Mouse (Mus musculus): ENCODE data around the gene Agbl3. TPM values are rescaled to one million over a fixed set of nuclear protein-coding genes. Genes with fewer than 3 reads are reported as not detected.

Gene Agbl3
- total and polyA plus RNA-seq, 2 experiments from 2014 or later: 20.7 to 23.3 TPM

- Histone ChIP-seq H3K27me3 (ENCODE audit: insufficient read depth, low read length) (no peaks in the 10 kb centered on the region), H3K4me2 (ENCODE audit: low read depth, low read length, poor library complexity, severe bottlenecking) (no peak overlapping the region), H3K4me1 (ENCODE audit: insufficient read depth, low read length) (no peaks in the 10 kb centered on the region), H3K9ac (replicated peaks; ENCODE audit: low read length, poor library complexity, severe bottlenecking) (no peak overlapping the region), H3K27ac (ENCODE audit: low read depth, low read length) (no peak overlapping the region), H3K4me3 (ENCODE audit: low read depth, low read length) (no peak overlapping the region), H3K9me3 (ENCODE audit: low read length) (no peaks in the 10 kb centered on the region), H3K36me3 (ENCODE audit: insufficient read depth, low read length) (peaks cover 3% of the 10 kb centered on the region; the same call in 1 of the 2 replicates)
- TF ChIP-seq CTCF (IDR thresholded peaks at IDR 0.05): no peak
- ATAC-seq (ENCODE audit: low FRiP score) (no peak), DNase-seq (ENCODE audit: low spot score) (no peak)
- WGBS: 78% methylated on average over 6 of the region's 6 CpGs
Observed at GRCm38 (mm10) chr6:34747846-34748245, 32.4 kb upstream of the Agbl3 start.

GRCm38 (mm10) chr6:34748566-34748965, 31.7 kb upstream of the Agbl3 start:
- Histone ChIP-seq H3K4me2 (ENCODE audit: low read depth, low read length, poor library complexity, severe bottlenecking) (no peak overlapping the region), H3K27me3 (ENCODE audit: insufficient read depth, low read length) (no peaks in the 10 kb centered on the region), H3K4me1 (ENCODE audit: insufficient read depth, low read length) (no peaks in the 10 kb centered on the region), H3K36me3 (ENCODE audit: insufficient read depth, low read length) (peaks cover 3% of the 10 kb centered on the region; the same call in 1 of the 2 replicates), H3K4me3 (ENCODE audit: low read depth, low read length) (no peak overlapping the region), H3K9me3 (ENCODE audit: low read length) (no peaks in the 10 kb centered on the region), H3K9ac (replicated peaks; ENCODE audit: low read length, poor library complexity, severe bottlenecking) (no peak overlapping the region), H3K27ac (ENCODE audit: low read depth, low read length) (no peak overlapping the region)
- ATAC-seq (ENCODE audit: low FRiP score) (no peak), DNase-seq (ENCODE audit: low spot score) (no peak)
- 92% methylated on average over 11 of the region's 11 CpGs for WGBS
- no peak for TF ChIP-seq CTCF (IDR thresholded peaks at IDR 0.05)

DNA sequence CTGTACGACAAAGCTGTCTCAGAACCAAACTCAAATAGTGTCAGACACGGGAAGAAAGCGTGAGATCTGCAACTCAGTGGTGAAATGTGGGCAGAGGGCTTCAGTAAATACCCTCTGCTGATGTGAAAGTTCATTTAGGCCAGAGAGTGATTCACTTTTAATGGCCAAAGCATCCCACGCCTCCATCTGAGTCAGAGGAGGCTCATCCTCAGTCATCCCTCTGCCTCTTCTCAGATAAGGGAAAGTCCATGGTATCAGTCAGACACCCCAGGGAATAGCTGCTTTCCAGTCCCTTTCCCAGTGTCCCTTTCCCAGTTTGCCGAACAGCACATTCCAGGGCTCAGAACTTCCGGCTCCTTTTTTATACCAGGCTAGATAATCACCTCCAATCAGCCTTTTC, 30.7 kb upstream of the Agbl3 start:
- Histone ChIP-seq H3K27me3 (ENCODE audit: insufficient read depth, low read length) (no peaks in the 10 kb centered on the region), H3K4me2 (ENCODE audit: low read depth, low read length, poor library complexity, severe bottlenecking) (no peak overlapping the region), H3K9me3 (ENCODE audit: low read length) (no peaks in the 10 kb centered on the region), H3K36me3 (ENCODE audit: insufficient read depth, low read length) (peaks cover 3% of the 10 kb centered on the region; the same call in 1 of the 2 replicates), H3K4me3 (ENCODE audit: low read depth, low read length) (no peak overlapping the region), H3K4me1 (ENCODE audit: insufficient read depth, low read length) (no peaks in the 10 kb centered on the region), H3K27ac (ENCODE audit: low read depth, low read length) (no peak overlapping the region), H3K9ac (replicated peaks; ENCODE audit: low read length, poor library complexity, severe bottlenecking) (no peak overlapping the region)
- TF ChIP-seq CTCF (IDR thresholded peaks at IDR 0.05): no peak
- ATAC-seq (ENCODE audit: low FRiP score) (no peak), DNase-seq (ENCODE audit: low spot score) (no peak)
- 91% methylated on average over 6 of the region's 6 CpGs for WGBS

DNA sequence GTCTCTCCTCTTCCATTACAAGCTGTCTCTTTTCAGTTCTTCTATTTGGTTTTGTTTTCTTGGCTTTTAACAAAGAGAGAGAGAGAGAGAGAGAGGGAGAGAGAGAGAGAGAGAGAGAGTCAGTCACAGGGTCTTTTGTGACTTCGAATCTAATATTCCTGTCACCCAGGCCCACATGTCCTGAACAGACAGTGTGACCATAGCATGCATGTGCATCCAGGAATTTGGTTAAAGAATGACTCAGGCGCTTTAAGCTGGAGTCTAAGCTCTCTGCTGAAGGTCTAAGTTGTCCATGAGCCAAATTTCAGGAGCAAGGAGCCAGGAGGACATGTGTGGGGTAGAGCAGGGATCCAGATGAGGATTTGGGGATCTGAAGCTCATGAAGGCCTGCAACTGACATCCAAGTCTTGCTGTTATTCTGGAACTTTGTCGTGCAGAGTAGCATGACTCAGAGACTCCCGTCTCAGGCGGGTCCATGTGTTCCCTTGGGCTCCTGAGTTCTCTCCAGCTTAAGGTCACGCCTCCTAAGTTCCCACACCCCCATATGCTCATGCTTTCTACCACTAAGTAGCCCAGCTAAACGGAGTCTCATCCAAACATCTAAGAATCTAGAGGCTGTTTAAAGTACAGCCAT, 29.6 kb upstream of the Agbl3 start:
- Histone ChIP-seq H3K4me3 (ENCODE audit: low read depth, low read length) (no peak overlapping the region), H3K9ac (replicated peaks; ENCODE audit: low read length, poor library complexity, severe bottlenecking) (no peak overlapping the region), H3K27ac (ENCODE audit: low read depth, low read length) (no peak overlapping the region), H3K36me3 (ENCODE audit: insufficient read depth, low read length) (peaks cover 3% of the 10 kb centered on the region; the same call in 1 of the 2 replicates), H3K9me3 (ENCODE audit: low read length) (no peaks in the 10 kb centered on the region), H3K27me3 (ENCODE audit: insufficient read depth, low read length) (no peaks in the 10 kb centered on the region), H3K4me1 (ENCODE audit: insufficient read depth, low read length) (no peaks in the 10 kb centered on the region), H3K4me2 (ENCODE audit: low read depth, low read length, poor library complexity, severe bottlenecking) (no peak overlapping the region)
- 81% methylated on average over 7 of the region's 7 CpGs for WGBS
- no peak for ATAC-seq (ENCODE audit: low FRiP score)
- DNase-seq (ENCODE audit: low spot score): no peak
- TF ChIP-seq CTCF (IDR thresholded peaks at IDR 0.05): no peak

GRCm38 (mm10) chr6:34751625-34752024, 28.6 kb upstream of the Agbl3 start:
- Histone ChIP-seq H3K36me3 (ENCODE audit: insufficient read depth, low read length) (peaks cover 3% of the 10 kb centered on the region; the same call in 1 of the 2 replicates), H3K4me2 (ENCODE audit: low read depth, low read length, poor library complexity, severe bottlenecking) (no peak overlapping the region), H3K4me3 (ENCODE audit: low read depth, low read length) (no peak overlapping the region), H3K9ac (replicated peaks; ENCODE audit: low read length, poor library complexity, severe bottlenecking) (no peak overlapping the region), H3K27me3 (ENCODE audit: insufficient read depth, low read length) (no peaks in the 10 kb centered on the region), H3K27ac (ENCODE audit: low read depth, low read length) (no peak overlapping the region), H3K4me1 (ENCODE audit: insufficient read depth, low read length) (no peaks in the 10 kb centered on the region), H3K9me3 (ENCODE audit: low read length) (no peaks in the 10 kb centered on the region)
- DNase-seq (ENCODE audit: low spot score): no peak
- ATAC-seq (ENCODE audit: low FRiP score): no peak
- no peak for TF ChIP-seq CTCF (IDR thresholded peaks at IDR 0.05)

GRCm38 (mm10) chr6:34754448-34754847, 25.8 kb upstream of the Agbl3 start:
- H3K4me1 ChIP-seq (ENCODE audit: insufficient read depth, low read length): no peaks in the 10 kb centered on the region
- no peak overlapping the region for H3K4me3 ChIP-seq (ENCODE audit: low read depth, low read length)
- no peak overlapping the region for H3K9ac ChIP-seq (replicated peaks; ENCODE audit: low read length, poor library complexity, severe bottlenecking)
- DNase-seq (ENCODE audit: low spot score): peak; percentile 91
- H3K36me3 ChIP-seq (ENCODE audit: insufficient read depth, low read length): peaks cover 2% of the 10 kb centered on the region; the same call in 1 of the 2 replicates
- no peak overlapping the region for H3K27ac ChIP-seq (ENCODE audit: low read depth, low read length)
- 34% methylated on average over 5 of the region's 5 CpGs for WGBS
- ATAC-seq (ENCODE audit: low FRiP score): peak; percentile 68
- H3K9me3 ChIP-seq (ENCODE audit: low read length): no peaks in the 10 kb centered on the region
- TF ChIP-seq CTCF (IDR thresholded peaks at IDR 0.05): peak; percentile 89
- no peaks in the 10 kb centered on the region for H3K27me3 ChIP-seq (ENCODE audit: insufficient read depth, low read length)
- no peak overlapping the region for H3K4me2 ChIP-seq (ENCODE audit: low read depth, low read length, poor library complexity, severe bottlenecking)
